Mouse (Mus musculus) retina, postnatal 1 day (tissue): Measurements from ENCODE around the gene Ppp1r27.
"Not testable (repeated sequence)": the region's sequence is repeated elsewhere in the genome, so short reads cannot be mapped to it uniquely, and the experiment has no call there.

Source experiments
- DNase-seq: peaks from one replicate; pipeline ENCODE4 v3.0.0-alpha.2; 2012

Gene Ppp1r27

DNA sequence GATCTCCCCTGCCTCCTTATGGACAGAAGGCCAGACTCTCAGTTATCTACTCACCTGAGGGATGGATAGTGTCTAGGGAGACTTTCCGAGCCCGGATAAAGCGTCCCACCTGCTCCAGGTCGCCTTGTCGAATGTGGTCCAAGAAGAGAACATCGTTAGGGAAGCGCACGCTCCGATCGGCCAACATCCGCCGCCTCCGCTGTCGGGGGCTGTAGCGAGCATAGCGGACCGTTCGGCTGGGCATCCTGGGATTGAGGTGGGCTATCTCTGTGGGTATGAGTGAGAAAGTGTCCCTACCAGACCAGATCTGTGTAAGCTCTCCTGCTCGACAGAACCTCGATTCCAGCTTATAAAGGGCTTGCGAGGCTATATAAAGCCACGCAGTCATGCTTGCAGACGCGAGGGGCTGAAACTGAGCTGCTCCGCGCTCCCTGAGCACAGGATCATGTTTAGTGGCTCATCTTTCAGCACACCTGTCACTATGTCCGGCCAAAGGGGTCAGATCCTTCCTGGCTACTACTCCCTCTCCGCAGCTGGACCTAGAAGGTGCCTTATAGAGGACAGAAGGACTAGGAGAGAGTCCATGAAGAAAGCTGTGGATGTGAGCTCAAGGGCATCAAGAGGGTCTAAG lies at the start of gene Ppp1r27:
TSS of gene Ppp1r27 (minus strand) at position 323 of the 631 bp plus-strand sequence.
- DNase-seq: no peak

DNA sequence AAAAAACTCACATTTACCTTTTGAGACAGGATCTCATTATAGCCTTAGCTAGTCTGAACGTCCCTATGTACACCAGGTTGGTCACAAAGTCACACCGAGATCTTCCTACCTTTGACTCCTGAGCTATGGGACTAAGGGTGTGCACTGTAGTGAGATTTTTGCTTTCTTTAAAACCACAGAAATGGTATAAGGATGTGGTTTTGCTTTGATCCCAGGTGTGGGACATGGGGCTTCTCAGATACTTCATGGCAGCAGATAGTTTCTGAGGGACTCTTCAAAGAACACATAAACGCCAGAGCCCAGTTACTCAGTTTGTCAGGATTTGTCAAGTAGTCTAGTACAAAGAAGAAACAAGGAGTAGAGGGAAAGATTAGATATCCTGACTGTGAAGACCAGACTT lies 49.8 kb upstream of the Ppp1r27 start:
- no peak for DNase-seq

DNA sequence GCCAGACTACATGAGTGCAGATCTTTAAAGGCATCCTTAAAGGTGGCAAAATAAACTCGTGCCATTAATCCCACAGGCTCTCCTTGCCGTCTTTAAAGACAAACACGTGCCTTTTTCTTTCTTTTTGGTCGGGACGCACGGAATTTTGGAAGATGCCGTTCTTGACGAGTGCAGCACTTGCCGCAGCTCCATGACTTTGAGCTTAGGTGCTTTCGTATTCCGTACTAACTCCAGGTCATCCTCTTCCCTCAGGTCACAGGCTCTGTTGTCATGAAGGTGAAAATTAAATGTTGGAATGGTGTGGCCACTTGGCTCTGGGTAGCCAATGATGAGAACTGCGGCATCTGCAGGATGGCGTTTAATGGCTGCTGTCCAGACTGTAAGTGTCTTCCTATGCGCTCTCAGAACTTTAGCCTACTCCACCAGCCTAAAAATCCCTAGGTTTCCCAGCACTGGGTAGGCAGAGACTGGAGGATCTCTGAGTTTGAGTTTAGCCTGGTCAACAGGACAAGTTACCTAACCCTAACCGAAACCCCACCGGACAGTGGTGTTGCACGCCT lies 48.1 kb upstream of the Ppp1r27 start:
- no peak for DNase-seq

DNA sequence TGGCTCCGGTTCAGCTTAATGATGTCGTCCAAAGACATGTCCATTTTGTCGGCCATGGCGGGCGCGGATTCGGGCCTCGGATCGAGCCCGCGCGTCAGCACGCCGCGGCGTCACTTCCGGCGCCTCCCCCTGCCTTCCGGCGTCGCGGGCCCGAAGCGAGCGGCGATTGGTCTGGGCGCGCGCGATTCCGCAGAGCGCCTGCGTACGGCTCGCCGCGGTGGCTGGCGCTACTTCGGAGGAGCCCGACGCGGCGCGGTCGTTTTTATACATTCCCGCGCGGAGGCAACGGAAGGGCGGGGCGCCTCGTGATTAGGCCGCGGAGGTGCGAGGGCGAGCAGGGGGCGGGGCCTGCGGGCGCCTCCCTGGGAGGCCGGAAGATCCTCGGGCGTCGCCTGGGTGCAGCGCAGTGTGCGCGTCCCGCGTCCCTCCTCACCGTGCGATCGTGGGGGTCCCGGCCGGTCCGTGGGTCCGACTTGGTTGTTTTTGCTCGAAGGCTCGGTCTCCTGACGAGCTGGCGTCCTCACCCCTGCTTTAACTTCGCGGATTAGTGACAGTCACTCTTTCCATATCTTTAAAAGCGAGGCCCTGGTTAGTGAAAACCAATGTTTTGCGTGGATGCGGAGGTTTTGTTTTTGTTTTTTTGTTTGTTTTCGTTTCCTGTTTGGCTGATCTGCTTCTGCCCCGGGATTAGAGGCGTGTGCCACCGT lies 47.5 kb upstream of the Ppp1r27 start, which contains the start of the genes Alyref and Anapc11:
TSS of gene Alyref (minus strand) at position 83 of the 707 bp plus-strand sequence.
TSS of gene Anapc11 (plus strand) at position 139 of the 707 bp plus-strand sequence.
- peak; percentile 98 for DNase-seq

GRCm38 (mm10) chr11:120597240-120598235 lies 46.6 kb upstream of the Ppp1r27 start:
- DNase-seq: no peak

- no peak for DNase-seq
These were observed 37.6 kb upstream of the Ppp1r27 start for GRCm38 (mm10) chr11:120588531-120588930.

DNA sequence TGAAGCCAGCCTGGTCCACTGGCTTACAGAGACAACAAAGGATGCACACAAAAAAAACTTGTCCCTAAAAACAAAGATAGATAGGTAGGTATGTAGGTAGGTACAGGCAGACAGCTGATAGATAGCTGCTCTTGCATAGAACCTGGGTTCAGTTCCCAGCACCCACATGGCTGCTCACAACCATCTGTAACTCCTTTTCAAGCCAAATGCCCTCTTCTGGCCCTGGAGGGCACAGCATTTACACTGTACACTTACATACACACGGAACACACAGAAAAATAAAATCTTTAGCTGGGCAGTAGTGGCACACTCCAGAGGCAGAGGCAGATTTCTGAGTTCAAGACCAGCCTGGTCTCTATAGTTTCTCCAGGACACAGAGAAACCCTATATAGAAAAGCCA lies 33.0 kb upstream of the Ppp1r27 start:
- no peak for DNase-seq

- not testable (repeated sequence) for DNase-seq
These were observed 32.0 kb upstream of the Ppp1r27 start for GRCm38 (mm10) chr11:120582982-120583293.

DNA sequence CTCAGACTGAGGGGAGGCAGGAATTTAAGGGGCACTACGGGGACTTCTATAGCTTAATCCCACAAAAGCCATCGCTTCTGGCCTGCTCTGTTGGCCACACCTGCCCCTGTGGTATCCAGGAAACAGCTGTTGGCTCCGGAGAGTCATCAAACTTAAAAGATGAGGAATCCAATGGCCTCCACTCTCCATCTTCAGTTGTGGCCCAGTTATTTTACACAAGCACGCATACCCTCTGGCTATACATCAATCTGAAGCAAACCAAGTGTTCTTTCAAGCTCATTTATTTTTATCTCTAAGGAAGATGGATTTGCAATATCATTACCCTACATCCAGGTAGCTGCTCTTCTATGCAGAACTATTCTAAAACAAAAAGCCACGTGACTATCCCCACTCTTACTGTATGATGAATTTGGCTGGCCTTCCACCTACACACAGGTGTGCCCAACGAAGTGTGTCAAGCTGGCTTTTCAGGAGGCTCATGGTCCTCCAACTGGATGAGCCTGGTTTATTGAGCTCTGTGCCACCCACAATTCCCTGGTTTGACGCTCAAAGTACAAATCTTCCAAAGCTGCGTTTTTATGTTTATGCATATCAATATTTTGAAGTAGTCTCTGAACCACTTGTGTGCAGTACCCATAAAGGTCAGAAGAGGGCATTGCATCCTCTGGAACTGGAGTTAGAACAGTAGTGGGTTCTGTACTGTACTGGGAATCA lies 31.5 kb upstream of the Ppp1r27 start:
- peak; percentile 48 for DNase-seq

GRCm38 (mm10) chr11:120581490-120582267 lies 30.7 kb upstream of the Ppp1r27 start, which contains the start of gene Arhgdia:
Gene Arhgdia, minus strand, starts transcription at chr11:120581624.
- DNase-seq: peak; percentile 94

GRCm38 (mm10) chr11:120580871-120581331 lies 30.0 kb upstream of the Ppp1r27 start:
- peak; percentile 45 for DNase-seq

DNA sequence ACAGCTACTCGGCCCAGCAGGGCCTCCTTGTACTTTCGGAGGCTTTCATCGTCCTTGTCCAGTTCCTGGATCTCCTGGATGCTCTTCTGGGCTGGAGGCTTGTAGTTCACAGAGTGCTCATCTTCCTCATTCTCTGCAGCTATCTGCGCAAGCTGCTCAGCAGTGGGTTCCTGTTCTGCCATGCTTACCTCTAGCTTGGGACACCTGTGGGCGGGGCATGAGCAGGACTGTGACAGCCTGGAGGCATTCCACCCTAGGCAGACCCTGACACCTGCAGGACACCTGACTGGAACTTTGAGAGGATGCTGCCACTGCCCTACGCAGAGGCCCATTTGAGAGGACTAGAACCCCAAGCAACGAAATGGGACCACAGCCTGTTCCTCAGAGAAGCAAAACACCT lies 29.3 kb upstream of the Ppp1r27 start:
- no peak for DNase-seq

GRCm38 (mm10) chr11:120579316-120580107 lies 28.6 kb upstream of the Ppp1r27 start:
- DNase-seq: peak; percentile 84

- DNase-seq: no peak
These were observed 27.8 kb upstream of the Ppp1r27 start for GRCm38 (mm10) chr11:120578694-120579243.

DNA sequence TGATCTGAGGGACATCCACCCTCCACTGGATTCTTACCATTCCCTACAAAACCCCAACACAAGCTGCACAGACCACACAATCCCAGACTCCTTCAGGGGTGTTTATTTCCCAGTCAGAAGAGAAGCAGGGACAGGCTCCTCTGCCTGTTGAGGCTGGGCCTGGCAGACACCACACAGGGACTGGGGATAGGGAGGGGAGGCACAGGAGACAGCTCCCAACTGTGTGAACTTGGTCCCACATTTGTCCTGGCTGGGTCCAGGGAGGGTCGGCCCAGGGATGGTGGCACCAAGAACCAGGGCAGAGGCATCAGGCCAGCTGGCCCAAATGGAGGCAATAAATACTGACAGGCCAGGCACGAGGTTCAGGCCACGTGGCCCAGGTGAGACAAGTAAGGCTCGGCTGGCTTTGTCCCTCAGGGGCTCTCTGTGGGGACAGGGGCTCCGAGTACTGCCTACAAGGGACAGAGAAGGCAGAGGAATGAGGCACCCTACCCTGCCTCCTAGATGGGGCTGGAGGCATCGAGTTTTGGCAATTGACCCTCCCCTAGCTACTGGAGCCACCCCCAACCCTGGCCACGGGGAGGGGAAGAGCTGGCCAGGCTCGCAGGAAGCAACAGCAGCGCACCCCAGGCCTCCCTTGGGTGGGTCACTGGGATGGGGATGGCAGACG lies 27.2 kb upstream of the Ppp1r27 start:
- no peak for DNase-seq

DNA sequence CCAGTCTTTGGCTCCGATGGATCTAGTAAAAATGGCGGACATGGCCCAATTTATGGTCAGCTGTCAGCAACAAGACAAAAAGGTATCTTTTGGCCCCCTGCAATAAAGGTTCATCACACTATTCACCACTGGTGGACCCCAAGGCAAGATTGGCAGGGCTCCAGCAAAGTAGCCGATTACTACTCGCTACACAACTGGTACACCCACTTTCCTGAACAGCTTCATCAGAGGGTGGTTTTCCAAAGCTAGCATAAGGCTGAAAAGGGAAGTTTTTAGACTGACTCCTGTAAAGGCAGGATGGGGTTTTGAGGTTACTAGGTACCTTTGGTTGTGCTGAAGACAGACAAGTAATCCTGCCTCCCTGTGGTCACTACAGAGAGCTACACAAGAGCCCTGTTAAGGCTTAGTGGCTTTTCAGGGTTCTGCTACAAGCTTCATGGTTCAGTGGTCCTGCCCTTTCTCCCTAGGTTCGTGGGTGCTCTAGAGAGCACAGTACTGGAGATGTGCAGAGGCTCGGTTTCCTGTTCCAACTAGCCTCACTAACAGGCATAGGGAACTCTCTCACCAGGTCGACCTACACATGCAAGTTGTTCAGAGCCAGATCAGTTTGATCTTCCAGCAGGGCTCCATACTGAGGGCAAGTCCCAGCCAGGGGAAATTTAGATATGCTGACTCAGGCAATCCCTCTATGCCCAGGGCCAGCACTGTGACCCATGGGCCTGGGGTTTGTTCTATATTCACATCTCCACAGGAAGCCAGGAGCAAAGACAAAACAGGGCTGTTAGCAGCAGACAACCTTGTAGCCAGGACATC lies 26.5 kb upstream of the Ppp1r27 start:
- DNase-seq: peak; percentile 24

DNA sequence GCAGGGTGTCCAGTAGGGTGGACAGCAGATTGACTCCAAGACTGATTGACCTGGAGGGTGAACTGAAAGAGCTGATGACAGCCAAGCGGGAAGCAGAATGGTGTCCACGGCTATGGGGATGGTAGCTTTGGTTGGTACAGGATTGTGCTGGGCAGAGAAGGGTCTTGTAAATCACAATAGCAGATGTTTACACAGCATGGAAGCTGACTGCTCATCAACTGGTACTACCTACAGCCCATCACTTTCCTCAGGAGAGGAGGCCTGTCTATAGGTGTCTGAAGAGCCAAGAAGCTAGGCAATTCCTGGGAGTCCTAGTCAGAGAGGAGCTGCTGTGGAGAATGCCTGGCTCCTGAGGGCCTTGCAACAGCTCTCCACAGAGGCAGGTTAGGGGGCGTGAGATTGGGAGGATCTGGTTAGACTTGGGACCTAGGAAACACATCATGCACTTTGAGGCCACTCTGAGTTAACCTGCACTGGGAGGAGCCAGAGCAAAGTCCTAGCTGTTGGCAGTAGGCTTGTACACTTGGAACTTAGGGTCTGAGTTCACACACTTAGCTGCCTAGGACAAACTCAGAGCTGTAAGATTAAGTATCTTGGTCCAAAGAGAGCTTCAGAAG lies 25.5 kb upstream of the Ppp1r27 start:
- no peak for DNase-seq

GRCm38 (mm10) chr11:120575940-120576339 lies 25.0 kb upstream of the Ppp1r27 start:
- DNase-seq: no peak
